Mouse (Mus musculus) v-Abl transformed pro-B cells (cell line): ENCODE measurements around the gene Gng12.

Experiments
- in situ Hi-C, 2 experiments: fragments of 400-800 bp; cut with MboI; formaldehyde crosslinking; loops; one replicate each; pipeline ENCODE4 v1.15.1; 2025; ENCODE audit not compliant: unreplicated experiment in 2 of 2

Gng12 gene

DNA sequence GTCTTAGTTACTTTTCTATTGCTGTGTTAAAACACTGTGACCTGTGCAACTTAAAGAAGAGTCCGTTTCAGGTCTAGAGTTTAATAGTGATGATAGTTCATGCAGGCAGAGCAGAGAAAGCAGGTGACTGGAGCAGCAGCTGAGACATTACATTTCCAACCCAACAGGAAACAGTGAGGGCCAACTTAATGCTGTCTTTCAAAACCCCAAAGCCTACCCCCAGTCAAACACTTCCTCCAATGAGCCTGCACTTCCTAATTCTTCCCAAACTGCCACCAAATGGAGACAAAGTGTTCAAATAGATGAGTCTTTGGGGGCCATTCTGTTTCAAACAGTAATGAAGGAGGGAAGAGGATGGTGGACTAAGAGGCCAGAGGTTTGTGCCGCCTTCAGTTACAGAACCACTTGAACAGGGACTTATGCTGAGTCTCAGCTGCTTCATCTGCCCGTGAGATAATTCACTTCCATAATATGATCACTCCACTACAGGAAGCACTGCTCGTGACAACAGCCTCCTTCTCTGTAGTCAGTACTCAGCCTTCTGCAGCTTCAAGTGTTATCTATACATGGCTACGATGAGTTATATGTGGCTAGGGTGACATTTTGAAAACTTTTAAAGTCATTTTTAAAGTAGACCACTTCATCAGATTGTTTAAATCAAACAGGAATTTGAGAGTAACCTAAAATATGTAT is 55.7 kb downstream of the Gng12 start:
- in situ Hi-C loops = loop anchor here (10.0 to 25.0 kb wide), 2 partner anchors 107 to 485 kb away; no protein-coding TSS in a partner anchor

DNA sequence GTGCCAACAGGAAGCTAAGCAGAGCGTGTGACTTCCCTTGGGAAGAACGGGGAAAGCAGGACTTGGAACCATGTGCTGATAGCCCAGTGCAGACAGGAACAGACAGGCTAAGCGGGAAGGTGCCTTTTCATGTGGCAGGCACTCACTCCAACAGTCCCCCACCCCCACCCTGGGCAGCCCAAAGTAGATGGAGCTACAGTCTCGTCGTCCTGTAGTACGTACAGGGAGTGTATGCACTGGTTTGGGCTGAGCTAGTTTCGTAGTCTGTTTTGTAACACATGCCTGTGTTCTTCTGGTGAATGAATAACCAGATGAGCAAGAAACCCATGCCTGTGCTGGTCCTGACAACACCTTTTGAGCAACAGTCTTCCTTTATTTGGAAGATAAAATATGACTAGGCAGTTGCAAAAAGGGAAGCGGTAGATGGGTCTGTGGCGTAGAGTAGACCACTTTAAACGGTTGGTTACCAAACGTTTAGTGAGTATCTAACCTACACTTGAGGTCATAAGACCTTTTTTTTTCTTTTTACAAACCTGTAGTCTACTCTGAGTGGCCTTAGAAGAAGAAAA is 57.8 kb downstream of the Gng12 start:
- in situ Hi-C loops = loop anchor here (10.0 to 25.0 kb wide), 2 partner anchors 109 to 483 kb away; no protein-coding TSS in a partner anchor

DNA sequence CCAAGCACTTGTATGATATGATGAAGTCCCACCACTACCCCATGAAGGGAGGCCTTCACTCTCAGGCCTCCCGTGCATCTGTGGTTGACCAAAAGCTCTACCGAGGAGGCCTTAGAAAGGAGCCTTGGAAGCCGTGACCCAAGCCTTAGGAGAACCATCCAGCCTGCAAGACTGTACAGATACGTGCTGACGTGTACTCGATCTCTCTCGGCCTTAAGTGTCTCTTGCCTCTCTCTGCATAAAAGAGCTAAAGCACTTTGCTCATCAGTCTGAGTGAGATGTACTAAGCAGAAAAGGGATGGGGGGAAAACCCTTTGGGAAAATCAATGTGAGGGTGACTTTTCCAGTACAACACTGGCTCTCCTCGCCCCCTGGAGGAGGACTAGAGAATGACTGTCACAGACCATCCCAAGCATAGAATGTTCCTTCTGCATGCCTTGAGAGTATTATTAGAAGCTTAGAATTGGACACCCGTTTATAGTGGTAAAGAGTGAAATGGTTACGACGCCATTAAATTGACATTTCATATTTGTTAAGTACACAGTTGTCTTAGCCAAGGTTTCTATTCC is 59.0 kb downstream of the Gng12 start:
- in situ Hi-C loops = loop anchor here (5.0 to 25.0 kb wide), 3 partner anchors 110 to 482 kb away; no protein-coding TSS in a partner anchor

DNA sequence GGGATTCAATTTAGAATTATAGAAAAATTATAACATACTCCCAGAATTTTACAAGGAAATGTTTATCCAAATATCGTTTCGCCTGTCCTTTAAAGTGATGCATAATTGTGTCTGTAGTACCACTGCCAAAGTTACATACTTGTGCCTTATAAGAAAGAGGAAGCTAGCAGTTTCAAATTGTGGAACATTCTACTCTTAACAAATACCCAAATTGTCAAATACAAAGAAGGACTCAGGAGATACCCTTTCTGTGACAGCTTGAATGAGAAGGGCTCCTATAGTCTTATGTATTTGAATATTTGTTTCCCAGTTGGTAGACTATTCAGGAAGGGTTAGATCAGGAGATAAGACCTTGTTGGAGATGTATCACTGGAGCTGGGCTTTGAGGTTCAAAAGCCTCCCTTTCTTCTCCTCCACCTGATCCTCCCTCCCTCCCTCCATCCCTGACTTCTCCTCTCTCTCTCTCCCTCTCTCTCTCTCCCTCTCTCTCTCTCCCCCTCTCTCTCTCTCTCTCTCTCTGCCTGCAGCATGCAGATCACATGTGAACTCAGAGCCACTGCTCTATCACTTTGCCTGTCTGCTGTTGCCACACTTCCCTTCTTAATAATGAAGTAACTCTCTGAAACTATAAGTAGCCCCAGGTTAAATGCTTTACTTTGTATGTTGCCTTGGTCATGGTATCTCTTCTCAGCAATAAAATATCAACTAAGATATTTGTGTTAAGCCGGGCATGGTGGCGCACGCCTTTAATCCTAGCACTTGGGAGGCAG is 62.5 kb downstream of the Gng12 start:
- in situ Hi-C loops = loop anchor here (5.0 to 25.0 kb wide), 3 partner anchors 114 to 479 kb away; no protein-coding TSS in a partner anchor

DNA sequence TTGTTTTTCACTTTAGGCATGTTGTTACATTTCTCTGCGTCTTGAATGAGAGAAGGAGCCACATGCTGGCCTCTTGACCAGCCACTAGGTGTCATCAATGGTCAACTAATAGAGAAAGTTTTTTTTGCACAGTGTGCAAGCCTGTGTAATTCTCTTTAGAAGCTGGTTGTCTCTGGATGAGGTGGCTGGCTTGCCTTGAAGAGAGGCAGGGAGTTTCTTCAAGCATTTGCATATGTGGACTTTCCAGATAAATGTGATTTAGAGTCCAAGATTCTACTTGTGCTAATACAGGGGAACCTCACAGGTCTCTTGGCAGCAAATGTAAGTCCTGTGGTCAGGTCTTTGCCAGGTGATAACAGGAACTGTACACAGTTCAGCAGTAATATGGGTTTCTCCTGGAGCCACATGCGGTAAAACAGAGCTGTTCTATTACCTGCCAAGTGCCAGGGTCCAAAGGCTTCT is 66.4 kb downstream of the Gng12 start:
- in situ Hi-C loops = loop anchor here (10.0 to 25.0 kb wide), 2 partner anchors 428 to 475 kb away; partner anchors contain the start of gene Mad2l1 (in 1 of the 2)

DNA sequence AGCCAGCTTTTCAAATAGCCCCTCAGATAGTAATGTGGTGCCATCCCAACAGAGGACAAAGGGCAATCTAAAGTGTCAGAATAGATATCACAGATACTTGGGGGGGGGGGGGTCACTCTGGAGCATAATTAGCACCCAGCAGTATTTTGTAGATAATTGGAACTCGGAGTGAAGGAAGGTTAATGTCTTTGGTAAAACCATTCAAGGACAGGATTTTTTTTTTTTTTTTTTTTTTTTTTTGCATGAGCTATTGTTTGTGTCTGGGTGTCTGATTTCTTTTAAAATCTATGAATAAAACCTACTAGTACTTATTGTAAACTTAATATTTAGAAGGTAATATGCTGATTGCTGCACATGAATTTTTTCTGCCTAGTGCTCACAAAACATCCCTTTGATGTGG is 66.9 kb downstream of the Gng12 start:
- in situ Hi-C loops = loop anchor here (10.0 to 25.0 kb wide), 2 partner anchors 428 to 474 kb away; partner anchors contain the start of gene Mad2l1 (in 1 of the 2)

DNA sequence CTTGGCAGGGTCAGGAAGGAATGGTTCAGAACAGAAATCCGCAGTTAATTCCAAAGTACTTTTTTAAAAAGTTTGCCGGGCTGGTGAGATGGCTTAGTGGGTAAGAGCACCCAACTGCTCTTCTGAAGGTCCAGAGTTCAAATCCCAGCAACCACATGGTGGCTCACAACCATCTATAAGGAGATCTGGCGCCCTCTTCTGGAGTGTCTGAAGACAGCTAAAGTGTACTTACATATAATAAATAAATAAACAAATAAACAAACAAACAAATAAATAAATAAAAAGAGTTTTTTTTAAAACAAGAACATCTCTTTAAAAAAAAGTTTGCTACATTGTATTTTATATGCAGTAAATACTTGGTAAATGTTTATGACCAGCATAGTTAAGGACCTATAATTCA is 67.5 kb downstream of the Gng12 start:
- in situ Hi-C loops = loop anchor here (10.0 to 25.0 kb wide), 2 partner anchors 429 to 474 kb away; partner anchors contain the start of gene Mad2l1 (in 1 of the 2)

DNA sequence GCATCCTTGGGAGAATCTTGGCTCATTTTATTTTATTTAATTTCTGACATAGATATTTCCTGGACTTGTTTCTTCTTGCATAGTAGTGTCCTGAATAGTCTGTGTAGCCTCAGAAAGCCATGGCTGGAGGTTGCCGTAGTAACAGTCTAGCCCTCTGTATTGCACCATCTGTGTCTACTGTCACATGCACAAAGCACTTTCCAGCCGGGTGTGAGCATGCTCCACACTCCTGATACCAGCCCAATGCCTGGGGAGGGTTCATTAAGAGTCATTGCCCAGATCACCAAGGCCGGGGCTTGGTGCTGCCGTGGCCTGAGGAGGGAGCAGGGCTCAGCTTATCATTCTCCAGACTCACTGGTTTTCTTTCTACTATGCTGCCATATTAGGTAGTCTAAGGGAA is 68.0 kb downstream of the Gng12 start:
- in situ Hi-C loops = loop anchor here (10.0 to 25.0 kb wide), 2 partner anchors 429 to 473 kb away; partner anchors contain the start of gene Mad2l1 (in 1 of the 2)

DNA sequence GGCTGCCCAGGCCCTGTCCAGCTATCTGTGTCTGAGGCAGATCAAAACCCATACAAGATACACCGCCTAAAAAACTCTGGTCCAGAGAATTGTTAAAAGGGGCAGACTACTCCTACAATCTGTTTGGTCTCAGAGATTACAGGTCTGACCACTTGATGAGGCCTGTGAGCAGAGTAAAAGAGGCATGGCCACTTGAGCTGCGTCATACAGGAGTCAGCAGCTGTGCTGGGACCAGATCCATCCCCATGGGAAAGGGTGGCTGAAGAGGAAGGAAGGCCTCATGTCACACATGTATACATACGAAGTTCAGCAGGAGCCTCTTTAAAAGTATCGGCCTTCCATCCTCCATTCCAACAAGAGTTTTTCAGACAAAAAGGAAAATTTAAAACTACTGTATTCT is 69.0 kb downstream of the Gng12 start:
- in situ Hi-C loops = loop anchor here (5.0 to 25.0 kb wide), 5 partner anchors 72 to 472 kb away; partner anchors contain the start of genes Gadd45a (in 2 of the 2) and Mad2l1 (in 1 of the 2)

DNA sequence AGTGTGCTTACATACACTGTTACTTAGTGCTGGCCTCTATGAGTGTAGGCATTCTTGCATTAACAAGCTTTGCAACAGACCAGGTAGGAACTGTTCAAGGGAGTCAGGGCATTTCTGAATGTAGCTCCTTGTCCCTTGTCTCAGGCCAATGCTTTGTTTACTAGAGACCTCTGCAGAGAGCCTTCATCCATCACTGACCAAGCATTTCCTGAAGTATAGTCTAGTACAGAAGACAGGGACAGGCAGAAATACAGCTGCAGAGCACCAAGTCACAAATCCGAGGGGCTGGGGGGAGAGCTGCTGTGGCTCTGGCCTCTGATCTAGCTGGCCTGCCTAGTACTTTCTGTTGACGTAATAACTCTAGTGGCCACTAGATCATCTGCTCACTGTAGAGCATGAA is 71.6 kb downstream of the Gng12 start:
- in situ Hi-C loops = loop anchor here (5.0 to 25.0 kb wide), 5 partner anchors 70 to 470 kb away; partner anchors contain the start of genes Gadd45a (in 2 of the 2) and Mad2l1 (in 1 of the 2)

DNA sequence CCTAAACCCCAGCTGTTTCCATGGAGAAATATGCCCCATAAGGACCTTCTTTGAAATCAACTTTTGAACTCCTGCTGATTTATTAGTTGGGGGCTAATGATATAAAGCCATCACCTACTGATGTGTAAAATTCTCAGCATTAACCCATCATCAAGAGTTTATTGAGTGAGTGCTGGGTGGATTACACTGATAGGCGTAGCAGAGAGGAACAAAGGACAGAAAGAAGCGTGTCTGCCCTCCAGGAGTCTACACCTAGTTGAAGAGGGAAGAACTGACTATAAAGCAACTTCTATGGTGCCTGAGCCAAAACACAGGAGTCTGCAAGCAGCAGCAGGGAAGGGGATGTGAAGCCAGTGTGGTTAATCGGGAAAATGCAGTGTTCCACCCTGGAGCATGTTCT is 73.2 kb downstream of the Gng12 start:
- in situ Hi-C loops = loop anchor here (5.0 to 25.0 kb wide), 5 partner anchors 68 to 468 kb away; partner anchors contain the start of genes Gadd45a (in 2 of the 2) and Mad2l1 (in 1 of the 2)

DNA sequence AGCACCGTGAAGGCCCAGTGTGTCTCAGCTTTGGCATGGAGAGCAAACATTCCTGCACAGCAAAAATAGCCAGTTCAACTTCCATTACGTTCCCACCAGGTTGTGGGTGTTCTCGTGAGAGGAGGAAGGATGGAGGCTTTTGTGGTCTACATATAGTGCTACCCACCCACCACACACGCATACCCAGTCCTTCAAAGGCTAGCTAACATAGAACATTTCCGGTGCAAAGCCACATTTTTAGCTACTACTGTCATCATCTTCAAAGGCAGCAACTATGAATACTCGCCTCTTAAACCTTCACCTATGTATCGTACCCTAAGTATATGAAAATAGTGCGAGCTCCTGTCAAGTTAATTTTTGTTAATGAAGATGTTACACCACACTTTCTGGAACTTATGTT is 76.1 kb downstream of the Gng12 start:
- in situ Hi-C loops = loop anchor here (25.0 kb wide), 1 partner anchor 465 kb away; no protein-coding TSS in a partner anchor

DNA sequence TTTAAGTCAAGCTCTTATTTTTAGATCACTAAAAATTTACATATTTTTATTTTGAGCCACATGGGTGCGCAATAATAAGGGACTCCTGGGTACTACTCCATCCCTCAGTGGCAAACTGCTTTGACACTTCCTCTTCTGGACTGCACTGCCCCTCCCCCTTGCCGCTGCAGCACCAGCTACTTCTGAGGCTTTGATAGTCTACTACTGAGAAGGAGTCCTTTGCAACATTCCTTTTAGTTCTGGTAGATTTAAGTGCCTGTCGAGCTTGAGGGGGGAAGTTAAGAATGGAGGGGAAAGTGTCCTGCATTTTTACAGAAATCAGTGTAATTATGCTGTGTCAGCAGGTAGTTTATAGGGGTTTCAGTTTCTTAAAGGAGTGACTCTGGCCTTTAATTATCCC is 77.0 kb downstream of the Gng12 start:
- in situ Hi-C loops = loop anchor here (25.0 kb wide), 1 partner anchor 464 kb away; no protein-coding TSS in a partner anchor

DNA sequence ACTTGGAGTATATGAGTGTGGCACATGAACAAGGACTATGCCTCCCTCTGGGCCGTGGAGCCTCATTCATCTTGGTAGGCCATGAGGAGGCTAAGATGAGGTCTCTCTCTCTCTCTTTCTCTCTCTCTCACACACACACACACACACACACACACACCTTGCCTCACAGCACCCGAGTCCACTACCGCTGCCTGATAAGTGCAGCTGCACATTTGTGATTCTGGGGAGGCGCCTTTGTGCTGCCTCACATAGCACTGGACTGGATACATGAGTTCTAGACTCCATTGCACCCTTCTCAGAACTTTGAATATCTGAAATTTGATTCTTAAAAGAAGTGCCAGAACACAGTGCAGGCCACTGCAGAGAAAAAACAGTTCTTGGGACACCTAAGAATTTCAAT is 79.3 kb downstream of the Gng12 start:
- in situ Hi-C loops = no loop called here

DNA sequence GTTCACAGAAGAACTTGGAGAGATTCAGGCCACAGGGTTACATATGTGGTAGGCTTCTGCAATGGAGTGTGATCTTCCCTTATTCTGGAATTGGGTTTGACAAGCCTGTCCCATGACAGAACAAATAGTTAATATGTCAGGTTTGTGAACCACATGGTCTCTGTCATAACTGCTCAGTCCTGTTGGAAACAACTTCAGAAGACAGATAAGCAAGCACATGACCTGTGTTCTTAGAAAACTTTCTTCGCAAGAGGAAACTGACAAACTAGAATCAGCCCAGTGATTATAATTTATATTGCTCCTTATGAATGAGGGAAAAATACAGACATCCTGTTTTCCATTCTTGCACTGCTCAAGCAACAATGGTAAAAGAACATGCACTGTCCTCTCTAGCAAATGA is 83.0 kb downstream of the Gng12 start:
- in situ Hi-C loops = no loop called here

DNA sequence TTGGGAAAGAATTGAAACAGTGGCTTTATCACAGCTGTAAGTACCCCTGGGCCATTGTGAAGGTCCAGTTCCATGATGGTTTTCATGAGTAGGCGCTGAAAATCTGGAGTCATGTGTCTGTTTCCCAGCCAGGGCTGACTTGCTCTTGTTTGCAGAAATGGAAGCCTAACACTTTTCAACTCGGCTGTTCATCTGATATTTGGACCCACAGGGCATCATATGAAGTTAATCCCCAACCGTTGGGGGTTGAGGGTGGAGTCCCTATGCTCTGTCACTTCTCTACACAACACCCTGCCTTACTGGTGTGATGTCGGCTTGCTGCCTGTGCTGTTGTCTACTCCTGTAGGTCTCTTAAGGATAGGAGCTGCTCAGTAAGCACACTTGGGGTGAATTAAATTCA is 83.8 kb downstream of the Gng12 start:
- in situ Hi-C loops = no loop called here

DNA sequence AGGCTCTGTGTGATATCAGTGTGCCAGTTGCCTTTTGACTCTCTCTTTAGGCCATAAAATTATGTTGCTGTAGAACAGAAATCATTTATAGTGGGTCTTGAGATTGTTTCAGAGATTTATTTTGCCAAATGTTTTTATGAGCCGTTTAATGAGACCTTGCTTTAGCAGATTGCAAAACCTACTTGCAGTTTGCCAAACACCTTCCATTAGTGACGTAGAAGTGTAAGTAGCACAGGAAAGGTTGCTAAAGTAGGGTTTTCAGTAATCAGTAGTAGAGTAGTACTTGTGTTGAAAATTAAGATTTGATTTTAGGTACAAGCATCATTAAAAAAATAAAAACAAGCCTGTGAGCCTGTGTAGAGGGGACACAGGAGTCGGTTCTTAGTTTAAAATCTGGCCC is 85.2 kb downstream of the Gng12 start:
- in situ Hi-C loops = no loop called here

DNA sequence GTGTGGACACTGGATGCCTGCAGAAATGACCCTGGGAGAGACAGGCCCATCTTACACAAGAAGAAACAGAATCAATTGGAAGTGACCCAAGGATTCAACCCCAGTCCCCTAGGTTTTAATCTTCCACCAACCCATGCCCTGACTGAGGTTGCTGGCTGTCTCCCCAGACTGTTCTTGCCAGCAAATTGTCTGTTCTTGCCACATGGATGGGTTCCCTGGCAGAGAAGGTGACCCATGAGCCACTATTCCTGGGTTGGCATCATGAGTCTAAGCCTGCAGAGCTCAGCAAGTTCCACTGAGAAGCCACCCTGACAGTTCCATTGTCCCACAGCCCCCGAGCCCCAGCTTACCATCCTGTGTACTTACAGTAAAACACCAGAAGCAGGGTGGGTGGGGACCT is 85.7 kb downstream of the Gng12 start:
- in situ Hi-C loops = no loop called here

DNA sequence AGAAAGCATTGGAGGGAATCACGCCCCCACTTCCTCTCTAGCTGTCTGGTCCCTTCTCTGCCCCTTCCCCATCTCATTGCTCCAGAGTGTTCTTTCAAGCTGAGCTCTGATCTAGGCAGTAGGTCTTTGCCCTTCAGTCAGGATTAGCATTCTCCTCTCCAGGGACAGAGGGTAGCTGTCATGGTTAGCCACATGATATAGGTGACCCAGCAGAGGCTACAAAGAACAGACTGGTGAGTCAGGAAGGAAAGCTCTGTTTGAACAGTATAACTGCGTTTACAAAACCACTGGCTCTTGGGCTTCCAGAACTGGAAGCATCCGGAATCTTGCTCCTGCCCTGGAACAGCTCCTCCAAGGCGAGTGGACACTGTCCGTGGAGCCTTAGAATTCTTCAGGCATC is 87.9 kb downstream of the Gng12 start:
- in situ Hi-C loops = no loop called here

DNA sequence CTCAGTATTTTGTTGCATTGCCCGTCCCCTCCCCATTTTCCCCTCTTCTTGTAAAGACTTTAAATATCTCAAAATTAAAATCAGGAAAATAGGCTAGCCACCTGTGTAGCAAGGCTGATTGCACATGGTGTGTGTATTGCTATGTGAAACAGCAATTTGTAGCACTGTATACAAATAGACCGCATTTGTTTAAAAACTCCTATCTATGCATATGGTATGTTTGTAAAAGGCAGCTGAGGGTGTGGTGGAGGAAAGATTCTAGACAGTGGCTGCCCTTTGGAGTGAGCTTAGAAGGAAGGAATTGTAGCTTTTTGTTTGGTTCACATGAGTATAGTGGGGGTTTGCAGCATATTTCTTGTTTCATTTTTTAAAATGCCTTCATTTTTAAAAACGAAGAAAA is 88.5 kb downstream of the Gng12 start:
- in situ Hi-C loops = no loop called here
